ENCODE assay signal across 8 mouse cellular contexts in genomic region chr17:26849746-26850357, GRCm38 (mm10). TPM values are rescaled to one million over a fixed set of nuclear protein-coding genes. Genes with fewer than 3 reads are reported as not detected.
DNase-seq lines count a peak whose midpoint lies in the region; ATAC-seq and TF ChIP-seq lines count a peak whose summit lies in the region.

No protein-coding gene starts in this region.

- under 1% methylated on average over 44 of the region's 44 CpGs for WGBS in hindbrain, embryonic 13.5 days
- 1% methylated on average over 44 of the region's 44 CpGs for WGBS in liver, embryonic 14.5 days (ENCODE audit: insufficient replicate concordance)

- H3K9ac ChIP-seq in hindbrain, embryonic 13.5 days, result no peak overlapping the region
- H3K9ac ChIP-seq in liver, embryonic 14.5 days (replicated peaks), result no peak overlapping the region

- H3K27ac ChIP-seq in hindbrain, embryonic 13.5 days, result no peak overlapping the region
- H3K27ac ChIP-seq in liver, embryonic 14.5 days, result no peak overlapping the region
- H3K27ac ChIP-seq in layer of hippocampus, adult 2 months, result no peak overlapping the region

- no peak for ATAC-seq in hindbrain, embryonic 13.5 days (ENCODE audit: low FRiP score)
- ATAC-seq in liver, embryonic 14.5 days (ENCODE audit: insufficient read depth), result no peak
- ATAC-seq in cerebellum, adult (ENCODE audit: insufficient number of reproducible peaks, low FRiP score, low TSS enrichment), result no peak

- H3K4me1 ChIP-seq in hindbrain, embryonic 13.5 days (replicated peaks), result peaks cover 11% of the 10 kb centered on the region
- no peaks in the 10 kb centered on the region for H3K4me1 ChIP-seq in liver, embryonic 14.5 days (replicated peaks; ENCODE audit: control insufficient read depth in 2 of 2, insufficient read depth in 2 of 2, low read length in 1 of 2)

- DNase-seq in R1 (ENCODE audit: low read depth, low spot score), result peak; percentile 46
- DNase-seq in embryo, embryonic 9.5 days (ENCODE audit: extremely low spot score), result peak; percentile 65
- no peak for DNase-seq in liver, embryonic 14.5 days (ENCODE audit: low read depth in 3 of 3, low spot score in 3 of 3)
- no peak for DNase-seq in layer of hippocampus, adult 2 months (ENCODE audit: low spot score in 2 of 2)
- no peak for DNase-seq in left cerebral cortex, adult 18-20 months (ENCODE audit: low spot score in 2 of 2)
- DNase-seq in right cerebral cortex, postnatal 14 days, result no peak

- H3K4me2 ChIP-seq in hindbrain, embryonic 13.5 days, result no peak overlapping the region; the same call in 1 of the 2 replicates
- H3K4me2 ChIP-seq in liver, embryonic 14.5 days (ENCODE audit: low read depth), result peak overlapping the region; percentile 30

- no peaks in the 10 kb centered on the region for H3K36me3 ChIP-seq in hindbrain, embryonic 13.5 days
- no peaks in the 10 kb centered on the region for H3K36me3 ChIP-seq in liver, embryonic 14.5 days (replicated peaks; ENCODE audit: control insufficient read depth, insufficient read depth, low read depth)

- peaks cover 92% of the 10 kb centered on the region for H3K27me3 ChIP-seq in hindbrain, embryonic 13.5 days
- peaks cover 79% of the 10 kb centered on the region for H3K27me3 ChIP-seq in liver, embryonic 14.5 days (ENCODE audit: control insufficient read depth, insufficient read depth, low read length)

- H3K4me3 ChIP-seq in hindbrain, embryonic 13.5 days, result peak overlapping the region; percentile 14; the same call in 1 of the 2 replicates
- H3K4me3 ChIP-seq in liver, embryonic 14.5 days (ENCODE audit: insufficient read depth in 1 of 2, low read depth in 2 of 2, low read length in 2 of 2), result peak overlapping the region in 1 of 2 experiments; percentile 16; a peak in 1 of 4 replicates
- H3K4me3 ChIP-seq in layer of hippocampus, adult 2 months, result no peak overlapping the region; the same call in 1 of the 2 replicates

- H3K9me3 ChIP-seq in hindbrain, embryonic 13.5 days, result no peaks in the 10 kb centered on the region
- H3K9me3 ChIP-seq in liver, embryonic 14.5 days (ENCODE audit: control insufficient read depth, low read length), result no peaks in the 10 kb centered on the region

- TF ChIP-seq EP300 in liver, embryonic 14.5 days (IDR thresholded peaks at IDR 0.05; ENCODE audit: low read depth), result no peak

- no peak for TF ChIP-seq CTCF in liver, embryonic 14.5 days (IDR thresholded peaks at IDR 0.05; ENCODE audit: low read depth)
- no peak for TF ChIP-seq CTCF in layer of hippocampus, adult 2 months (conservative IDR thresholded peaks at IDR 0.05)

RNA-seq across cellular contexts. Expression of gene Nkx2-5, which starts 5.0 kb away (rescaled TPM):
- polyA plus RNA-seq in hindbrain, embryonic 13.5 days (2015; fragmentation: Nextera tagmentation; extraction: Ambion mirVana), result 0.39 and 0.67 TPM in 2 replicates
- polyA plus RNA-seq in liver, embryonic 14.5 days (2012; rRNA removed), result not detected in 2 replicates
- polyA plus RNA-seq in liver, embryonic 14.5 days (2014; fragmentation: Nextera tagmentation; extraction: Ambion mirVana), result not detected in 2 replicates
- total RNA-seq in layer of hippocampus, adult 2 months (2021), result not detected
- not detected for total RNA-seq in left cerebral cortex, adult 18-20 months (2021)

Comparison
In these comparisons a context has a peak if more than half of its experiments do, and no peak if none do; other contexts are left out.
1. DNase-seq: peak in R1 (single experiment) and embryo, embryonic 9.5 days (single experiment); none in liver, embryonic 14.5 days (0 of 3), layer of hippocampus, adult 2 months (0 of 2), left cerebral cortex, adult 18-20 months (0 of 2) and right cerebral cortex, postnatal 14 days (single experiment).